Mouse (Mus musculus) hindbrain, embryonic 16.5 days (tissue): ENCODE measurements around the gene Actb. TPM values are rescaled to one million over a fixed set of nuclear protein-coding genes. Genes with fewer than 3 reads are reported as not detected.
"Not testable (repeated sequence)": the region's sequence is repeated elsewhere in the genome, so short reads cannot be mapped to it uniquely, and the experiment has no call there.

Experiments
- ATAC-seq: fragments of 200-750 bp; cut with Nextera tagmentation; 2 replicates; pipeline ENCODE4 v1.8.0; 2017; ENCODE audit warnings: moderate TSS enrichment, moderate library complexity
- H3K27ac ChIP-seq: fragments of 300-500 bp; sonication (generic); 2 replicates; pipeline ENCODE4 v1.5.1; 2014; ENCODE audit warnings: low read depth, mild to moderate bottlenecking, control low read depth, low read length, moderate library complexity
- H3K27me3 ChIP-seq: fragments of 300-500 bp; sonication (generic); replicated peaks from 2 replicates; pipeline ENCODE4 v1.6.1; 2014; ENCODE audit warnings: low read length; ENCODE audit not compliant: control insufficient read depth, insufficient read depth
- H3K36me3 ChIP-seq: fragments of 300-500 bp; sonication (generic); 2 replicates; pipeline ENCODE4 v1.6.1; 2014; ENCODE audit warnings: mild to moderate bottlenecking, low read length, moderate library complexity, mixed read lengths; ENCODE audit not compliant: control insufficient read depth, insufficient read depth
- H3K4me1 ChIP-seq: fragments of 300-500 bp; sonication (generic); 2 replicates; pipeline ENCODE4 v1.6.1; 2014; ENCODE audit warnings: low read depth, low read length; ENCODE audit not compliant: control insufficient read depth, insufficient read depth
- H3K4me2 ChIP-seq: fragments of 300-500 bp; sonication (generic); 2 replicates; pipeline ENCODE4 v1.6.1; 2014; ENCODE audit warnings: mild to moderate bottlenecking, low read length, control low read depth, moderate library complexity
- H3K4me3 ChIP-seq: fragments of 300-500 bp; sonication (generic); 2 replicates; pipeline ENCODE4 v1.5.1; 2014; ENCODE audit warnings: mild to moderate bottlenecking, low read length, control low read depth, moderate library complexity
- H3K9ac ChIP-seq: fragments of 300-500 bp; sonication (generic); 2 replicates; pipeline ENCODE4 v1.6.1; 2014; ENCODE audit warnings: low read depth, mild to moderate bottlenecking, control low read depth, low read length, moderate library complexity
- H3K9me3 ChIP-seq: fragments of 300-500 bp; sonication (generic); 2 replicates; pipeline ENCODE4 v1.6.1; 2014; ENCODE audit warnings: mild to moderate bottlenecking, low read length, moderate library complexity; ENCODE audit not compliant: control insufficient read depth
- WGBS: fragments of 180-500 bp; shearing (Covaris S2); extraction: QIAGEN DNeasy Blood & Tissue Kit; methylation state at CpG from one replicate; pipeline ENCODE4 v1.1.7; 2014; 5-methylcytosine and 5-hydroxymethylcytosine counted together
- polyA plus RNA-seq: library from polyadenylated mRNA; unstranded; fragments of >200 nt; fragmentation: Nextera tagmentation; extraction: Ambion mirVana; gene quantifications from 2 replicates; pipeline ENCODE4 v1.2.1, GENCODE M21; 2015

Actb gene
- polyA plus RNA-seq, 1 experiment from 2014 or later: 11,512 TPM

DNA sequence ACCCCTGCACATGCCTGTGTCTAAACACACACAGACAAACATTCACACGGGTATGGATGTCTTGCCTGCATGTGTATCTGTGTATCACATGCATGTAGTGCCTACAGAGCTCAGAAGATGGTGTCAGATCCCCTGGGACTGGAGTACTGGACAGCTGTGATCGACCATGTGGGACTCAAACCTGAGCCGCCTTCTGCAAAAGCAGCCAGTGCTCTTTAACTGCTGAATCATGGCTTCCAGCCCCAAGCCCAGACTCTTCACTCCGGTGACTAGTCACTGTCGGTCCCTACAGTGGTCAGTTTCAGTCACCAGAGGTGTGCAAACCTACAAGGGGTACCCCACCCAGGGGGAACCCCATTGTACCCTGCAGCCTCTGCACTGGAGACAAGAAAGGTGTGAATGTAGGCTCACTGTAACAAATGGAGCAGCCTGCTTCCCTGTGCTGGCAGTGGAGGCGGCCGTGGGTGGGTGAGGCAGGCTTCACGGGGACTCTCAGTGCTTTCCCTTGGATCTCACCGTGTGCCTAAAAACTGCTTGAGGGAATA, 7.4 kb downstream of the Actb start:
- no peak overlapping the region for H3K27ac ChIP-seq
- H3K4me2 ChIP-seq: no peak overlapping the region
- ATAC-seq: no peak
- H3K36me3 ChIP-seq: peaks cover 27% of the 10 kb centered on the region
- no peak overlapping the region for H3K4me3 ChIP-seq
- no peaks in the 10 kb centered on the region for H3K27me3 ChIP-seq
- WGBS: 83% methylated on average over 9 of the region's 9 CpGs
- peaks cover 27% of the 10 kb centered on the region for H3K4me1 ChIP-seq
- H3K9me3 ChIP-seq: no peaks in the 10 kb centered on the region
- H3K9ac ChIP-seq: no peak overlapping the region

DNA sequence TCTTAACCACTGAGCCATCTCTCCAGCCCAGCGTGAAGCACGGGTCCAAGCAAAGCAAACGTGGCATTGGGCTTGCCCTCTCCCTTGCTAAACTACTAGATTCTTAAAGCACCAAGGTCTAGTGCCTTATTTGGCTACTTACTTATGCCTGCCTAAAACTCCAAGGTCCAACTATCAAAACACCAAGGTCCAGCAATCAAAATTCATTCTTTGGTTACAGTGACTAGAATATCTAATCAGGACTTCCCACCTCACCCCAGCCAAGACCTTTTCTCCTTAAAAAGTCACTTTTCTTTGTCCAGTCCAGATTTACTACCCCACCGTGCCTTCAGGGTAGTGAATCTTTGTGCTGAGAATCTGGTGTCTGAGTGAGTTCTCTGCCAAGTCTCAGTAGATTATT, 8.2 kb downstream of the Actb start:
- Histone ChIP-seq H3K36me3 (peaks cover 23% of the 10 kb centered on the region), H3K9ac (no peak overlapping the region), H3K27ac (no peak overlapping the region), H3K4me3 (no peak overlapping the region), H3K9me3 (no peaks in the 10 kb centered on the region), H3K4me2 (no peak overlapping the region), H3K27me3 (no peaks in the 10 kb centered on the region), H3K4me1 (peaks cover 28% of the 10 kb centered on the region)
- ATAC-seq: no peak
- WGBS: 83% methylated on average over 4 of the region's 4 CpGs

DNA sequence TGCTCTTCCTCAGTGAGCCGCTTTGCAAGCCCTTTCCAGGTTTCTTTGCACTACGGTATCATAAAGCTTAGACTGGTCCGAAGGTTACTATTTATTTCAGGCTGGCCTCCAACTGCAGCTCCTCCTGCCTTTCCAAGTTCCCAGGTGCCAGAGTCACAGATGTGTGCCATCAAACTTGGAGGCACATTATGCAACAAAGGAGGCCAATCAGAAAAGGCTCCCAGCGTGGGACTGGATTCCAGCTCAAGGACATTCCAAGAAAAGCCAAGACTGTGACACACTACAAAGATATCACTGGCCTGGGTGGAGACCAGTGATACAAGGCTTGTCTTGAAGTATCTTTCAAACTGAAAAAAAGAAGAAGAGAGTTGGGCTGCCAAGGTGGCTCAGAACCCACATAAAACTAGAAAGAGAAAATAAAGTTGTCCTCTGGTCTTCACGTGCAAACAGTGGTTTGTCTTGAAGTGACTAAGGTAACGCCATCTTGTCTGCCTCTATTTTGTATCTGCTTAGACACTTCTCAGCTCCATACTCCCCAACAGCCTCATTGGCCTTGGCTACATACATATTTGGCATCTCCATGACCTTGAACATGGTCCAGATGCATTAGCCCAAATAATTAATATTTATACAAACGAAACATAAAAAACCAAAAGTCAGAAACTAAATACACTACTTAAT, 8.8 kb downstream of the Actb start:
- H3K9me3 ChIP-seq: no peaks in the 10 kb centered on the region
- H3K36me3 ChIP-seq: peaks cover 19% of the 10 kb centered on the region
- no peak overlapping the region for H3K4me3 ChIP-seq
- 93% methylated on average over 7 of the region's 7 CpGs for WGBS
- H3K9ac ChIP-seq: no peak overlapping the region
- H3K4me2 ChIP-seq: no peak overlapping the region
- H3K4me1 ChIP-seq: peaks cover 22% of the 10 kb centered on the region
- no peak for ATAC-seq
- H3K27ac ChIP-seq: no peak overlapping the region
- H3K27me3 ChIP-seq: no peaks in the 10 kb centered on the region

DNA sequence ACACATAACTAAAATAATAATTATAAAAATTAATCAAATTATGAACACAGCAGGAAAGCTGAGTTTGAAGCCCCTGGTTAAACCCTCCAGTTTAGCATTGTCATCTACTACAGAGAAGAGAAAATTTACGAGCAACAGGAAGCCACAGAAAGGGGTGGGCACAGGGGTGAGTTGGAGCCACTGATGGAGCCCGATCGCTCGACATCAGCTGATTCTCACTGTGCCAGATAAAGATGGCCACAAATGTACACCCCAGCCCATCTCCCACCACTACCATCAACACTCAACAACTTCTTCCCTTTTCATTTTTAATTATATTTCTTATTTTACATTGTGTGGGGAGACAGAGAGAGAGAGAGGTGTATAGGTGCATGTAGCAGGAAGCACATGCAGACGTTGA, 9.8 kb downstream of the Actb start:
- Histone ChIP-seq H3K9me3 (no peaks in the 10 kb centered on the region), H3K4me1 (peaks cover 13% of the 10 kb centered on the region), H3K4me3 (no peak overlapping the region), H3K4me2 (no peak overlapping the region), H3K36me3 (peaks cover 9% of the 10 kb centered on the region; the same call in 1 of the 2 replicates), H3K9ac (no peak overlapping the region), H3K27ac (no peak overlapping the region), H3K27me3 (no peaks in the 10 kb centered on the region)
- ATAC-seq: no peak
- 92% methylated on average over 5 of the region's 5 CpGs for WGBS

DNA sequence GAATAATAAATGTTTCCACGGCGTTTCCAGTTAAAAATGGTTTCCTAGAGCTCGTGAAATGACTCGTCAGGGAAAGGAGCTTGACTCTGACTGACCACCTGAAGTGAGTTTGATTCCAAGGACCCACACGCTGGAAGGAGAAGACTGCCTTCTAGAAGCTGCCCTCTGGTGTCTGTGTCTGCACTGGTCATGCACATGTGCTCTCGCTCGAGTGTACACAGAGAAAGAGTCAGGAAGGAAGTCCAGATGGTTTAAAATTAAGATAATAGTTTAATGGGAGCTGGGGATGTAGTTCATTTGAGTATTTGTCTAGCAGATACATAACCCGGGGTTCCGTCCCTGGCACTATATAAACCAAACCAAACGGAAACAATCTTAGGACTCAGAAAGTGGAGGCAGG, 10.4 kb downstream of the Actb start:
- H3K27me3 ChIP-seq: no peaks in the 10 kb centered on the region
- no peak overlapping the region for H3K27ac ChIP-seq
- H3K4me3 ChIP-seq: no peak overlapping the region
- H3K9ac ChIP-seq: no peak overlapping the region
- no peak overlapping the region for H3K4me2 ChIP-seq
- 83% methylated on average over 10 of the region's 10 CpGs for WGBS
- ATAC-seq: no peak
- H3K4me1 ChIP-seq: peaks cover 13% of the 10 kb centered on the region
- H3K36me3 ChIP-seq: peaks cover 6% of the 10 kb centered on the region; the same call in 1 of the 2 replicates
- H3K9me3 ChIP-seq: no peaks in the 10 kb centered on the region

DNA sequence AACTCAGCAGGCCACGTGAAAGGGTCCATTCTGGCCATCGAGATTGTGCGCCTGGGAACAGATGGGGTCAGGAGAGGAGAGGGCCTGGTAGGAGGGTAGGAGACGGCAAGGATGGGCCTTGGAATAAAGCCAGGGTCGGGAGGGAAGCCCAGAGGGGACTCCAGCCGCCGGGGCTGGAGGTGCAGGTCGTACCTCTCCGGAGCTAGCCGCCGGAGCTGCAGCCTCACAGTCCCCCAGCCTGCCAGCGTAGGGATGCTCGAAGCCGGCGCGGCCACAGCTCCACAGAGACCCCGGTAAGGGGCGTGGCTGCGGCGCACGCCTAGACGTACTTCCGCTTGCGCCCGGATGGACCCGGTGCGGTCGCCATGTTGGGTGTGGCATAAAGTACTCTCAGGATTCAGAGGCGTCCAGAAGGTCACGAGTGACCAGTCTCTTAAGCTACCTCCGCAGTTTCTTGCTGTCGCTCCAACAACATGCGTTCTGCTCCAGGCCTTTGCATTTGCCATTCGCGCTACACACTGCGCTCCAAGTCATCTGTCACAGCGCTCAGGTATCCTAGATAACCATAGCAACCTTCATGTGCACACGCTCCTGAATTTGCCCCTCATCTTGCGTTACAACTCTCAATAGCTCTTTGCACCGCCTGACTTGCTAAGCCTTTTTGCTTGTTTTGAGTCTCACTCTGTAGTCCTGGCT, 11.5 kb downstream of the Actb start, which contains the start of gene Fbxl18:
Fbxl18 (minus strand) TSS at position 504 of the 696 bp plus-strand sequence.
- peaks cover 13% of the 10 kb centered on the region for H3K4me1 ChIP-seq
- under 1% methylated on average over 37 of the region's 40 CpGs for WGBS
- ATAC-seq: peak; percentile 97
- H3K9ac ChIP-seq: peak within 1 kb of the TSS; percentile 92
- no peaks in the 10 kb centered on the region for H3K9me3 ChIP-seq
- no peaks in the 10 kb centered on the region for H3K27me3 ChIP-seq
- H3K27ac ChIP-seq: peak within 1 kb of the TSS; percentile 87
- H3K36me3 ChIP-seq: 0 out of 2 replicates have a peak, but pooled peaks cover 2% of the 10 kb centered on the region
- peak within 1 kb of the TSS; percentile 93 for H3K4me2 ChIP-seq
- H3K4me3 ChIP-seq: peak within 1 kb of the TSS; percentile 77

DNA sequence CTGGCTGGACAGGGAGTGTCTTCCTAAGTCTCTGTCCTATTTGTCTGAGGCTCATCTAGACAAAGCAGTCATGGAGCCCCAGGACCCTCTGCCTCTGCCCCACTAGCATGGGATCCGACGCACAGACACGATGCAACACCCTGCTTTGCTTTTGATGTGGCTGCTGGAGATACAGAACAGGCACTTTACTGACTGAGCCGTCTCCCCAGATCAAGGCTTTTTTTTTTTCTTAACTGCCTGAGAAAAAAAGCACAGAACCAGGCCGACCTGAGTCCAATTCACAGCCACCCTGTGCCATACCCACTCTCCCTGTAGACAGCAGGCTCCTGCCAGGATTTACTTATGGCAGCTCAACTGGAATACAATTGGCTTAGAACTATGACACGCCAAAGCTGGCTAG, 15.2 kb downstream of the Actb start:
- Histone ChIP-seq H3K9ac (no peak overlapping the region), H3K9me3 (no peaks in the 10 kb centered on the region), H3K27ac (no peak overlapping the region), H3K4me3 (no peak overlapping the region), H3K36me3 (peaks cover 6% of the 10 kb centered on the region), H3K27me3 (no peaks in the 10 kb centered on the region), H3K4me1 (peaks cover 13% of the 10 kb centered on the region), H3K4me2 (no peak overlapping the region)
- WGBS: 86% methylated on average over 6 of the region's 6 CpGs
- ATAC-seq: no peak

DNA sequence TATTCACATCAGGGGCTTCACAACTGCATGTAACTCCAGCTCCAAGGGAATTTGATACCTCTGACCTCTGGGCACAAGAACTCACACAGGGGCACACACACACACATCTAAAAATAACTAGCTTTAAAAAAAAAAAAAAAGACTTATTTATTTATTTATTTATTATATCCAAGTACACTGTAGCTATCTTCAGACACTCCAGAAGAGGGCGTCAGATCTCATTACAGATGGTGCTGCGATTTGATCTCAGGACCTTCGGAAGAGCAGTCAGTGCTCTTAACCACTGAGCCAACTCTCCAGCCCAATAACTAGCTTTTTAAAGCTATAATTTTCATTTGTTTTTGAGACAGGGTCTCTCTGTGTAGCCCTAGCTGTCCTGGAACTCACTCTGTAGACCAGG, 19.0 kb downstream of the Actb start:
- not testable (repeated sequence) for H3K4me1 ChIP-seq, ATAC-seq, H3K9ac ChIP-seq, H3K27ac ChIP-seq, H3K27me3 ChIP-seq, H3K9me3 ChIP-seq, H3K4me3 ChIP-seq, H3K4me2 ChIP-seq
- 88% methylated on average over 3 of the region's 3 CpGs for WGBS
- H3K36me3 ChIP-seq: peaks cover 27% of the 10 kb centered on the region

DNA sequence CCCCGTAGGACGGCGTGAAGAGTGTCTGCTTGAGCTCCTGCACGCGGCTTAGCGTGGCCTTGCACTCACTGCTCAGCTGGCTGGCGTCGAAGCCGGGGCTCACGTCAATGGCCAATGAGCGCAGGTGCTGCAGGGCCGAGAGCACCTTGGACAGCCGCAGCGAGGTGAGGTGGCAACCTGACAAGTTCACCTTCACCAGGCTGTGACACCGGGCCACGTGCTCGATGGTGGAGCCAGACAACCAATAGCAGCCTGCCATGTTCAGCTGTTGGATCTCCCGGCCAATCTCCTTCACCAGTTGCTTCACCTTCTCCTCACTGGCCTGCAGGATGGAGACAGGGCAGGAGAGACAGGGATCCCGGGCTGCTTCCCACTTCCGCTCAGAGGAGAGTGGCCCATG, 19.8 kb downstream of the Actb start:
- no peak for ATAC-seq
- Histone ChIP-seq H3K9me3 (no peaks in the 10 kb centered on the region), H3K4me3 (no peak overlapping the region), H3K9ac (no peak overlapping the region), H3K4me1 (peaks cover 1% of the 10 kb centered on the region), H3K4me2 (no peak overlapping the region), H3K27ac (no peak overlapping the region), H3K36me3 (peaks cover 27% of the 10 kb centered on the region), H3K27me3 (no peaks in the 10 kb centered on the region)
- 96% methylated on average over 20 of the region's 20 CpGs for WGBS
